Mouse (Mus musculus) hematopoietic multipotent progenitor cell, adult 10-12 weeks (in vitro differentiated cells): ENCODE measurements around the gene Ube2c. TPM values are rescaled to one million over a fixed set of nuclear protein-coding genes. Genes with fewer than 3 reads are reported as not detected.

Source experiments
- polyA plus RNA-seq: library from polyadenylated mRNA; stranded (reverse); fragments of >175 nt; gene quantifications from 2 replicates; pipeline ENCODE4 v1.2.3, GENCODE M21; 2012; ENCODE audit warnings: low replicate concordance

Gene Ube2c
- polyA plus RNA-seq: 21.9 and 41.7 TPM in 2 replicates

GRCm38 (mm10) chr2:164769258-164770037 is at the start of gene Ube2c:
Ube2c (plus strand) TSS chr2:164769898.

GRCm38 (mm10) chr2:164745843-164746479 is 23.7 kb upstream of the Ube2c start, which contains the start of the genes Wfdc3 and Dnttip1:
Wfdc3 (minus strand) TSS chr2:164745931.
Dnttip1 (plus strand) TSS chr2:164745983.

GRCm38 (mm10) chr2:164779481-164780086 is 9.9 kb downstream of the Ube2c start, which contains the start of gene Tnnc2:
Tnnc2 (minus strand) TSS chr2:164779967.

GRCm38 (mm10) chr2:164785481-164786387 is 16.0 kb downstream of the Ube2c start, which contains the start of gene Snx21:
Snx21 (plus strand) TSS chr2:164785823.

GRCm38 (mm10) chr2:164804533-164805331 is 35.0 kb downstream of the Ube2c start, which contains the start of the genes Acot8 and Zswim3:
Acot8 (minus strand) TSS chr2:164804882.
Zswim3 (plus strand) TSS chr2:164805098.

GRCm38 (mm10) chr2:164822636-164823165 is 53.0 kb downstream of the Ube2c start, which contains the start of gene Zswim1:
Zswim1 (plus strand) TSS chr2:164822686.

Other genes with a start within 250 kb of the Ube2c start
- not detected in 2 replicates for gene Wfdc2, start 207.5 kb upstream of the Ube2c start, polyA plus RNA-seq
- not detected in 2 replicates for gene Spint3, start 196.4 kb upstream of the Ube2c start, polyA plus RNA-seq
- gene Wfdc6a, start 184.5 kb upstream of the Ube2c start, polyA plus RNA-seq: not detected in 2 replicates
- gene Eppin, start 176.3 kb upstream of the Ube2c start, polyA plus RNA-seq: not detected in 2 replicates
- not detected in 2 replicates for gene Wfdc6b, start 156.4 kb upstream of the Ube2c start, polyA plus RNA-seq
- gene Wfdc8, start 156.3 kb upstream of the Ube2c start, polyA plus RNA-seq: 0.04 TPM in 1 of 2 replicates, not detected in the other
- gene Wfdc16, start 131.1 kb upstream of the Ube2c start, polyA plus RNA-seq: not detected in 2 replicates
- not detected in 2 replicates for gene Wfdc10, start 113.9 kb upstream of the Ube2c start, polyA plus RNA-seq
- gene Wfdc9, start 113.3 kb upstream of the Ube2c start, polyA plus RNA-seq: not detected in 2 replicates
- not detected in 2 replicates for gene Wfdc11, start 95.8 kb upstream of the Ube2c start, polyA plus RNA-seq
- gene Wfdc13, start 84.8 kb upstream of the Ube2c start, polyA plus RNA-seq: not detected in 2 replicates
- not detected in 2 replicates for gene Spint4, start 71.4 kb upstream of the Ube2c start, polyA plus RNA-seq
- gene Spint5, start 54.6 kb upstream of the Ube2c start, polyA plus RNA-seq: not detected in 2 replicates
- gene Wfdc3, start 24.0 kb upstream of the Ube2c start, polyA plus RNA-seq: not detected in 2 replicates
- 50.1 and 129 TPM in 2 replicates for gene Dnttip1, start 23.9 kb upstream of the Ube2c start, polyA plus RNA-seq
- 0.18 TPM in 1 of 2 replicates, not detected in the other for gene Tnnc2, start 10.1 kb downstream of the Ube2c start, polyA plus RNA-seq
- gene Snx21, start 15.9 kb downstream of the Ube2c start, polyA plus RNA-seq: 6.8 and 12.4 TPM in 2 replicates
- 16.4 and 60.9 TPM in 2 replicates for gene Acot8, start 35.0 kb downstream of the Ube2c start, polyA plus RNA-seq
- 1.6 and 1.9 TPM in 2 replicates for gene Zswim3, start 35.2 kb downstream of the Ube2c start, polyA plus RNA-seq
- 23.3 and 24.2 TPM in 2 replicates for gene Zswim1, start 52.8 kb downstream of the Ube2c start, polyA plus RNA-seq
- 0.93 TPM in 1 of 2 replicates, not detected in the other for gene Spata25, start 58.6 kb downstream of the Ube2c start, polyA plus RNA-seq
- 86.1 and 549 TPM in 2 replicates for gene Ctsa, start 63.0 kb downstream of the Ube2c start, polyA plus RNA-seq
- 11.3 and 15.6 TPM in 2 replicates for gene Neurl2, start 63.6 kb downstream of the Ube2c start, polyA plus RNA-seq
- gene Pltp, start 87.8 kb downstream of the Ube2c start, polyA plus RNA-seq: 47.5 and 54.7 TPM in 2 replicates
- 102 and 104 TPM in 2 replicates for gene Pcif1, start 109.4 kb downstream of the Ube2c start, polyA plus RNA-seq
- 53.1 and 93.7 TPM in 2 replicates for gene Zfp335, start 141.9 kb downstream of the Ube2c start, polyA plus RNA-seq
- gene Mmp9, start 170.9 kb downstream of the Ube2c start, polyA plus RNA-seq: 36.0 and 103 TPM in 2 replicates
- gene Slc12a5, start 190.9 kb downstream of the Ube2c start, polyA plus RNA-seq: 0.58 and 2.7 TPM in 2 replicates